Mouse (Mus musculus): Measurements from ENCODE around the gene Adm2. TPM values are rescaled to one million over a fixed set of nuclear protein-coding genes. Genes with fewer than 3 reads are reported as not detected.

The Adm2 gene
- polyA plus RNA-seq, 1 experiment, result 5.3 TPM

GRCm38 (mm10) chr15:89350447-89350846, 27.9 kb downstream of the Adm2 start:
- Histone ChIP-seq H3K4me1 (replicated peaks; ENCODE audit: control insufficient read depth, insufficient read depth, low read length) (peaks cover 12% of the 10 kb centered on the region), H3K36me3 (ENCODE audit: control insufficient read depth, insufficient read depth, low read length) (peaks cover 21% of the 10 kb centered on the region), H3K27ac (ENCODE audit: control insufficient read depth, insufficient read depth, low read length) (no peak overlapping the region), H3K27me3 (ENCODE audit: control insufficient read depth, insufficient read depth, low read length) (no peaks in the 10 kb centered on the region), H3K4me3 (ENCODE audit: control insufficient read depth, insufficient read depth, low read length) (no peak overlapping the region)
- DNase-seq, result no peak
- WGBS, result 97% methylated on average over 5 of the region's 5 CpGs
- TF ChIP-seq CTCF (IDR thresholded peaks at IDR 0.05; ENCODE audit: borderline replicate concordance, control insufficient read depth, extremely low read depth, insufficient read depth, low read length, poor library complexity) (no peak), POLR2A (IDR thresholded peaks at IDR 0.05; ENCODE audit: control insufficient read depth, extremely low read depth, insufficient read depth, low read length, poor library complexity) (no peak)

DNA sequence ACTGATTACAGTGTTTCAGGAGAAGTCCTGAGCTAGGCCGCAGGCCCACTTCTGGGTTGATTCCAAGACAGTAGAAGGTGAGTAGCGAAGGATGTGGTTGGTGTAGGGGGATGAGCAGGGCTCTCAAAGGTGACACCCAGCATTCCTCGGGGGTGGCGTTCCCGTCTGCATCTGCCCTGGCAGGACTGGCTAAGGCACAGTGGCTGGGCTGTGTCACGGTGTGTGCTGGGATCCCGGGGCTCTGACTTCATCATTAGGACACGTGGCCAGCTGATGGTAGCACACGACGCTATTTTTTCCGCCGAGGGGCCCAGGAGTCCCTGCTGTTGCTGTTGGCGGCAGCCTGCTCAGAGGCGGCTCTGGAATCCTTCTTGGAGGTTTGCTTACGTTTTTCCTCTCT, 28.8 kb downstream of the Adm2 start:
- H3K36me3 ChIP-seq (ENCODE audit: control insufficient read depth, insufficient read depth, low read length), result peaks cover 21% of the 10 kb centered on the region
- WGBS, result 96% methylated on average over 15 of the region's 15 CpGs
- H3K4me3 ChIP-seq (ENCODE audit: control insufficient read depth, insufficient read depth, low read length), result no peak overlapping the region
- no peak for DNase-seq
- no peaks in the 10 kb centered on the region for H3K27me3 ChIP-seq (ENCODE audit: control insufficient read depth, insufficient read depth, low read length)
- no peak for TF ChIP-seq POLR2A (IDR thresholded peaks at IDR 0.05; ENCODE audit: control insufficient read depth, extremely low read depth, insufficient read depth, low read length, poor library complexity)
- TF ChIP-seq CTCF (IDR thresholded peaks at IDR 0.05; ENCODE audit: borderline replicate concordance, control insufficient read depth, extremely low read depth, insufficient read depth, low read length, poor library complexity), result no peak
- peaks cover 13% of the 10 kb centered on the region for H3K4me1 ChIP-seq (replicated peaks; ENCODE audit: control insufficient read depth, insufficient read depth, low read length)
- no peak overlapping the region for H3K27ac ChIP-seq (ENCODE audit: control insufficient read depth, insufficient read depth, low read length)

DNA sequence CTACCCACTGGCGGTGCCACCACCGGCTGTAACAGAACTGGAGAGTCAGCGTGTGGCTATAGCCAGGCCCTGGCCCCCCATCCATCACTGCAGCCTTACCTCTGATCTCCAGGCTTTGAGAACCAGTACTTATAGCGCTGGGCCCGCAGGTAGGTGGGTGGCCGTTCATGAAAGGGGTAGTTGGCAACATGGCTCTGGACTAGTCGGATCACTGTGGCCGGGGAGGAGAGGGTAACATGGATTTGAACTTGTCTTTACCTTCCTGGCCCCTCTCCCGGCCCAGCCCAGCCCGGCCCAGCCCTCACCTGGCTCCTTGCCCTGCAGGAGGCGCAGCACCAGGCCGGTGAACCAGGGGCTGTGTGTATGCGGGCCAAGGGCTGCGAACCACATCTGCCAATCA, 29.5 kb downstream of the Adm2 start:
- no peak overlapping the region for H3K27ac ChIP-seq (ENCODE audit: control insufficient read depth, insufficient read depth, low read length)
- H3K27me3 ChIP-seq (ENCODE audit: control insufficient read depth, insufficient read depth, low read length), result no peaks in the 10 kb centered on the region
- no peak overlapping the region for H3K4me3 ChIP-seq (ENCODE audit: control insufficient read depth, insufficient read depth, low read length)
- peaks cover 21% of the 10 kb centered on the region for H3K36me3 ChIP-seq (ENCODE audit: control insufficient read depth, insufficient read depth, low read length)
- peaks cover 15% of the 10 kb centered on the region for H3K4me1 ChIP-seq (replicated peaks; ENCODE audit: control insufficient read depth, insufficient read depth, low read length)
- WGBS, result 97% methylated on average over 14 of the region's 14 CpGs
- DNase-seq, result no peak
- TF ChIP-seq CTCF (IDR thresholded peaks at IDR 0.05; ENCODE audit: borderline replicate concordance, control insufficient read depth, extremely low read depth, insufficient read depth, low read length, poor library complexity), result no peak
- TF ChIP-seq POLR2A (IDR thresholded peaks at IDR 0.05; ENCODE audit: control insufficient read depth, extremely low read depth, insufficient read depth, low read length, poor library complexity), result no peak

DNA sequence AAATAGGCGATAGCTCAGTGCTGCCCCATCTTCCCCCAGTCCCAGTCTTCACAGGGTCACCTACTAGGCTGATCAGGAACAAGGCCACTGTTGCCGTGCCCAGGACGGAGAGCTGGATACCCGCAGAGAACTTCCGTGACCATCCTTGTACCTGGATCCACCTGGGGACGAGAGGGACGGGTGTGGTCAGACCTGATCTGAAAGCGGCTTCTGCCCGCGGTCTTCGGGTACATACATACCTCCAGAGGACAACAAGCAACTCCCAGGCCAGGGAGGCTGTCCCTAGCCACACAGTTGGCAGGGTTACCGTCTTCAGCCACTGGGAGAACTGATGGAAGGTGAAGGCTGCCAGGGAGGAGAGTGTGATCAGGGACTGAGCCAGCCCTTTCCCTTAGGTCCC, 30.3 kb downstream of the Adm2 start:
- DNase-seq, result no peak
- TF ChIP-seq CTCF (IDR thresholded peaks at IDR 0.05; ENCODE audit: borderline replicate concordance, control insufficient read depth, extremely low read depth, insufficient read depth, low read length, poor library complexity) (no peak), POLR2A (IDR thresholded peaks at IDR 0.05; ENCODE audit: control insufficient read depth, extremely low read depth, insufficient read depth, low read length, poor library complexity) (no peak)
- no peaks in the 10 kb centered on the region for H3K27me3 ChIP-seq (ENCODE audit: control insufficient read depth, insufficient read depth, low read length)
- no peak overlapping the region for H3K27ac ChIP-seq (ENCODE audit: control insufficient read depth, insufficient read depth, low read length)
- over 99% methylated on average over 12 of the region's 12 CpGs for WGBS
- peaks cover 21% of the 10 kb centered on the region for H3K36me3 ChIP-seq (ENCODE audit: control insufficient read depth, insufficient read depth, low read length)
- no peak overlapping the region for H3K4me3 ChIP-seq (ENCODE audit: control insufficient read depth, insufficient read depth, low read length)
- peaks cover 15% of the 10 kb centered on the region for H3K4me1 ChIP-seq (replicated peaks; ENCODE audit: control insufficient read depth, insufficient read depth, low read length)

GRCm38 (mm10) chr15:89353837-89354236, 31.3 kb downstream of the Adm2 start:
- no peak overlapping the region for H3K27ac ChIP-seq (ENCODE audit: control insufficient read depth, insufficient read depth, low read length)
- no peaks in the 10 kb centered on the region for H3K27me3 ChIP-seq (ENCODE audit: control insufficient read depth, insufficient read depth, low read length)
- no peak for DNase-seq
- no peak overlapping the region for H3K4me3 ChIP-seq (ENCODE audit: control insufficient read depth, insufficient read depth, low read length)
- WGBS, result 98% methylated on average over 16 of the region's 16 CpGs
- TF ChIP-seq POLR2A (IDR thresholded peaks at IDR 0.05; ENCODE audit: control insufficient read depth, extremely low read depth, insufficient read depth, low read length, poor library complexity) (no peak), CTCF (IDR thresholded peaks at IDR 0.05; ENCODE audit: borderline replicate concordance, control insufficient read depth, extremely low read depth, insufficient read depth, low read length, poor library complexity) (no peak)
- H3K36me3 ChIP-seq (ENCODE audit: control insufficient read depth, insufficient read depth, low read length), result peaks cover 21% of the 10 kb centered on the region
- peaks cover 15% of the 10 kb centered on the region for H3K4me1 ChIP-seq (replicated peaks; ENCODE audit: control insufficient read depth, insufficient read depth, low read length)

DNA sequence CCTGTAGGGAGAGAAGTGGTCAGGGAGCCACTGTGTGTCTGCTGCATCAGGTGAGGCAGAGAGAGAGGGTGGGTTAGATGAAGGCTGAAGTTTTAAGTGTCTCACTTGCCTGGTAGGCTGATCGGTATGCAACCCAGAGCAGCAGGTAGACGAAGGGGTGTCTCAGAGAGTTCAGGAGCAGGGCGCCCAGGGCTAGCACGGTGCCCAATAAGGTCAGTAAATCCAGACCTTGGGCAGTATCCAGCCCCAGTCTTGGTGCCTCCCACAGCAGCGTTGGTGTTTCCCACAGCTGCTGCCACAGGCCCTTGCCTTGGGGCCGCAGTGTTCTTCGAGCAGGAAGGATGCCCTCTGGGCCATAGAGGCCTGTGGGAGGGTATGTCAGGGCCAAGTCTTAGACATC, 31.9 kb downstream of the Adm2 start:
- WGBS, result 76% methylated on average over 7 of the region's 7 CpGs
- Histone ChIP-seq H3K36me3 (ENCODE audit: control insufficient read depth, insufficient read depth, low read length) (peaks cover 21% of the 10 kb centered on the region), H3K4me1 (replicated peaks; ENCODE audit: control insufficient read depth, insufficient read depth, low read length) (peaks cover 15% of the 10 kb centered on the region), H3K27ac (ENCODE audit: control insufficient read depth, insufficient read depth, low read length) (no peak overlapping the region), H3K4me3 (ENCODE audit: control insufficient read depth, insufficient read depth, low read length) (peak overlapping the region; percentile 86), H3K27me3 (ENCODE audit: control insufficient read depth, insufficient read depth, low read length) (no peaks in the 10 kb centered on the region)
- TF ChIP-seq CTCF (IDR thresholded peaks at IDR 0.05; ENCODE audit: borderline replicate concordance, control insufficient read depth, extremely low read depth, insufficient read depth, low read length, poor library complexity) (no peak), POLR2A (IDR thresholded peaks at IDR 0.05; ENCODE audit: control insufficient read depth, extremely low read depth, insufficient read depth, low read length, poor library complexity) (no peak)
- no peak for DNase-seq
